Mouse (Mus musculus) lung, postnatal 0 days (tissue): ENCODE measurements around the gene Ube2j1. TPM values are rescaled to one million over a fixed set of nuclear protein-coding genes. Genes with fewer than 3 reads are reported as not detected.
A peak's percentile ranks its signal among the peaks of the same experiment; 100 is the strongest.

Source experiments
- ATAC-seq: fragments of 200-750 bp; cut with Nextera tagmentation; 2 replicates; pipeline ENCODE4 v1.8.0; 2017; ENCODE audit warnings: moderate library complexity
- DNase-seq: peaks from one replicate; pipeline ENCODE4 v3.0.0-alpha.2; 2016; ENCODE audit warnings: low spot score
- H3K27ac ChIP-seq: fragments of 300-500 bp; sonication (generic); 2 replicates; pipeline ENCODE4 v1.5.1; 2014; ENCODE audit warnings: antibody characterized with exemption, mild to moderate bottlenecking, low read length, mixed read lengths
- H3K27me3 ChIP-seq: fragments of 300-500 bp; sonication (generic); replicated peaks from 2 replicates; pipeline ENCODE4 v1.6.1; 2014; ENCODE audit warnings: low read length, mixed read lengths; ENCODE audit not compliant: insufficient read depth
- H3K36me3 ChIP-seq: fragments of 300-500 bp; sonication (generic); 2 replicates; pipeline ENCODE4 v1.6.1; 2014; ENCODE audit warnings: low read length, mixed read lengths; ENCODE audit not compliant: insufficient read depth
- H3K4me1 ChIP-seq: fragments of 300-500 bp; sonication (generic); 2 replicates; pipeline ENCODE4 v1.6.1; 2014; ENCODE audit warnings: antibody characterized with exemption, low read depth, low read length, mixed read lengths; ENCODE audit not compliant: insufficient read depth
- H3K4me2 ChIP-seq: fragments of 300-500 bp; sonication (generic); replicated peaks from 2 replicates; pipeline ENCODE4 v1.6.1; 2014; ENCODE audit warnings: low read depth, mild to moderate bottlenecking, low read length, moderate library complexity, mixed read lengths
- H3K4me3 ChIP-seq: fragments of 300-500 bp; sonication (generic); 2 replicates; pipeline ENCODE4 v1.5.1; 2014; ENCODE audit warnings: low read depth, low read length
- H3K9ac ChIP-seq: fragments of 300-500 bp; sonication (generic); replicated peaks from 2 replicates; pipeline ENCODE4 v1.6.1; 2014; ENCODE audit warnings: low read depth, mild to moderate bottlenecking
- H3K9me3 ChIP-seq: fragments of 300-500 bp; sonication (generic); 2 replicates; pipeline ENCODE4 v1.6.1; 2016; ENCODE audit warnings: low read length, mixed read lengths
- CTCF ChIP-seq: IDR thresholded peaks from 2 replicates; pipeline ENCODE4 v1.5.1; 2016; ENCODE audit warnings: antibody characterized with exemption, mild to moderate bottlenecking
- EP300 ChIP-seq: IDR thresholded peaks from 2 replicates; pipeline ENCODE4 v1.6.1; 2016; ENCODE audit warnings: antibody characterized with exemption, mild to moderate bottlenecking, control low read depth
- WGBS: fragments of 180-500 bp; shearing (Covaris S2); extraction: QIAGEN DNeasy Blood & Tissue Kit; methylation state at CpG from one replicate; pipeline ENCODE4 v1.1.7; 2014; 5-methylcytosine and 5-hydroxymethylcytosine counted together
- polyA plus RNA-seq: library from polyadenylated mRNA; unstranded; fragments of >200 nt; fragmentation: Nextera tagmentation; extraction: Ambion mirVana; gene quantifications from 2 replicates; pipeline ENCODE4 v1.2.1, GENCODE M21; 2015

Gene Ube2j1
- polyA plus RNA-seq, 1 experiment from 2014 or later, result 36.8 TPM

- ATAC-seq (no peak), DNase-seq (no peak)
- Histone ChIP-seq H3K27ac (no peak overlapping the region), H3K27me3 (no peaks in the 10 kb centered on the region), H3K9ac (no peak overlapping the region), H3K4me3 (no peak overlapping the region), H3K4me1 (no peaks in the 10 kb centered on the region), H3K9me3 (no peaks in the 10 kb centered on the region), H3K36me3 (no peaks in the 10 kb centered on the region), H3K4me2 (no peak overlapping the region)
- 78% methylated on average over 6 of the region's 6 CpGs for WGBS
- TF ChIP-seq CTCF (no peak), EP300 (no peak)
Measured at GRCm38 (mm10) chr4:33064986-33065385, 33.8 kb downstream of the Ube2j1 start.

GRCm38 (mm10) chr4:33066223-33066960 is 35.2 kb downstream of the Ube2j1 start:
- H3K9ac ChIP-seq, result no peak overlapping the region
- 38% methylated on average over 14 of the region's 14 CpGs for WGBS
- H3K36me3 ChIP-seq, result no peaks in the 10 kb centered on the region
- no peak overlapping the region for H3K27ac ChIP-seq
- H3K4me1 ChIP-seq, result no peaks in the 10 kb centered on the region
- H3K4me3 ChIP-seq, result no peak overlapping the region
- no peak for TF ChIP-seq CTCF
- TF ChIP-seq EP300, result no peak
- peak overlapping the region; percentile 17; the same call in 1 of the 2 replicates for H3K4me2 ChIP-seq
- no peaks in the 10 kb centered on the region for H3K27me3 ChIP-seq
- H3K9me3 ChIP-seq, result no peaks in the 10 kb centered on the region
- peak; percentile 36 for DNase-seq
- ATAC-seq, result peak; percentile 49; the same call in 1 of the 2 replicates

- H3K27me3 ChIP-seq, result no peaks in the 10 kb centered on the region
- WGBS, result 89% methylated on average over 3 of the region's 3 CpGs
- H3K4me3 ChIP-seq, result no peak overlapping the region
- H3K27ac ChIP-seq, result no peak overlapping the region
- no peak for DNase-seq
- no peak for ATAC-seq
- no peak overlapping the region for H3K9ac ChIP-seq
- no peak for TF ChIP-seq EP300
- no peak for TF ChIP-seq CTCF
- no peaks in the 10 kb centered on the region for H3K36me3 ChIP-seq
- no peak overlapping the region for H3K4me2 ChIP-seq
- H3K9me3 ChIP-seq, result no peaks in the 10 kb centered on the region
- no peaks in the 10 kb centered on the region for H3K4me1 ChIP-seq
Measured at GRCm38 (mm10) chr4:33067331-33067730, 36.1 kb downstream of the Ube2j1 start.

- Histone ChIP-seq H3K4me3 (no peak overlapping the region), H3K9me3 (no peaks in the 10 kb centered on the region), H3K36me3 (no peaks in the 10 kb centered on the region), H3K27ac (no peak overlapping the region), H3K4me1 (no peaks in the 10 kb centered on the region), H3K4me2 (no peak overlapping the region), H3K27me3 (no peaks in the 10 kb centered on the region), H3K9ac (no peak overlapping the region)
- TF ChIP-seq CTCF (no peak), EP300 (no peak)
- DNase-seq (no peak), ATAC-seq (no peak)
- 95% methylated on average over 6 of the region's 6 CpGs for WGBS
Measured at GRCm38 (mm10) chr4:33067826-33068225, 36.6 kb downstream of the Ube2j1 start.

GRCm38 (mm10) chr4:33068894-33069293 is 37.7 kb downstream of the Ube2j1 start:
- Histone ChIP-seq H3K4me3 (no peak overlapping the region), H3K27ac (no peak overlapping the region), H3K36me3 (no peaks in the 10 kb centered on the region), H3K9me3 (no peaks in the 10 kb centered on the region), H3K4me2 (no peak overlapping the region), H3K4me1 (no peaks in the 10 kb centered on the region), H3K9ac (no peak overlapping the region), H3K27me3 (no peaks in the 10 kb centered on the region)
- ATAC-seq (no peak), DNase-seq (no peak)
- TF ChIP-seq CTCF (no peak), EP300 (no peak)
- WGBS, result 49% methylated on average over 6 of the region's 6 CpGs

- TF ChIP-seq CTCF, result no peak
- 88% methylated on average over 6 of the region's 6 CpGs for WGBS
- no peak for DNase-seq
Measured at GRCm38 (mm10) chr4:33070326-33070725, 39.1 kb downstream of the Ube2j1 start.

More at GRCm38 (mm10) chr4:33070326-33070725, 39.1 kb downstream of the Ube2j1 start:
- ATAC-seq, result no peak
- no peaks in the 10 kb centered on the region for H3K36me3 ChIP-seq
- H3K27me3 ChIP-seq, result no peaks in the 10 kb centered on the region
- no peak overlapping the region for H3K27ac ChIP-seq
- no peak overlapping the region for H3K4me2 ChIP-seq
- H3K4me1 ChIP-seq, result no peaks in the 10 kb centered on the region
- H3K4me3 ChIP-seq, result no peak overlapping the region
- no peak overlapping the region for H3K9ac ChIP-seq
- no peaks in the 10 kb centered on the region for H3K9me3 ChIP-seq
